Mouse (Mus musculus): ENCODE measurements around the gene Adgrl2. TPM values are rescaled to one million over a fixed set of nuclear protein-coding genes. Genes with fewer than 3 reads are reported as not detected.
A peak's percentile ranks its signal among the peaks of the same experiment; 100 is the strongest.

Adgrl2 gene
- polyA plus RNA-seq, 1 experiment from 2014 or later: 27.7 TPM

DNA sequence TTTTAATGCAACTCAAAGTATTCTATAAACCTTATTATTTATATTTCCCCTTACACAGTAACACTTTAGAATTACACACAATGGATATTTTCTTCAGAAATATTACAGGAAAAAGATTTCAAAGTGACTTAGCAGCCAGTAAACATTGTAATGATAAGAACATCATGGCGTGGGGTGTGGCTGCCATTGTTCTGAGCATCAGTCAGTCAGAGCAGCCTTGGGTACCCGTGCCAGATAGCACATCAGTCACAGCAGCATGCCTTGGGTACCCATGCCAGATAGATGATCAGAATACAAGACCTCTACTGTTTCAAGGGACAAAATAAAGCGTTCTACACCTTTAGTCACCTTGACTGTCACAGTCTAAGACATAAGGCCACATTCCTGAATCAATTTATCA, 82.5 kb downstream of the Adgrl2 start:
- Histone ChIP-seq H3K27ac (ENCODE audit: low read depth, low read length) (no peak overlapping the region), H3K36me3 (ENCODE audit: control insufficient read depth, insufficient read depth, low read length) (no peaks in the 10 kb centered on the region), H3K9ac (ENCODE audit: low read depth, low read length) (no peak overlapping the region), H3K4me3 (ENCODE audit: low read depth, low read length) (no peak overlapping the region), H3K4me1 (replicated peaks; ENCODE audit: control insufficient read depth, insufficient read depth, low read length) (peaks cover 18% of the 10 kb centered on the region), H3K4me2 (no peak overlapping the region), H3K9me3 (ENCODE audit: control insufficient read depth, low read length) (no peaks in the 10 kb centered on the region), H3K27me3 (replicated peaks; ENCODE audit: control insufficient read depth, insufficient read depth, low read length) (no peaks in the 10 kb centered on the region)
- WGBS: 63% methylated on average over 3 of the region's 3 CpGs
- ATAC-seq (replicated peaks; ENCODE audit: low FRiP score) (no peak), DNase-seq (ENCODE audit: low spot score) (peak; percentile 3)

GRCm38 (mm10) chr3:148907024-148907778, 83.2 kb downstream of the Adgrl2 start:
- H3K4me2 ChIP-seq: no peak overlapping the region
- H3K36me3 ChIP-seq (ENCODE audit: control insufficient read depth, insufficient read depth, low read length): no peaks in the 10 kb centered on the region
- no peak overlapping the region for H3K9ac ChIP-seq (ENCODE audit: low read depth, low read length)
- DNase-seq (ENCODE audit: low spot score): peak; percentile 31
- no peaks in the 10 kb centered on the region for H3K27me3 ChIP-seq (replicated peaks; ENCODE audit: control insufficient read depth, insufficient read depth, low read length)
- ATAC-seq (replicated peaks; ENCODE audit: low FRiP score): no peak
- H3K27ac ChIP-seq (ENCODE audit: low read depth, low read length): no peak overlapping the region
- peaks cover 18% of the 10 kb centered on the region for H3K4me1 ChIP-seq (replicated peaks; ENCODE audit: control insufficient read depth, insufficient read depth, low read length)
- H3K4me3 ChIP-seq (ENCODE audit: low read depth, low read length): no peak overlapping the region
- WGBS: 45% methylated on average over 6 of the region's 6 CpGs
- H3K9me3 ChIP-seq (ENCODE audit: control insufficient read depth, low read length): no peaks in the 10 kb centered on the region

DNA sequence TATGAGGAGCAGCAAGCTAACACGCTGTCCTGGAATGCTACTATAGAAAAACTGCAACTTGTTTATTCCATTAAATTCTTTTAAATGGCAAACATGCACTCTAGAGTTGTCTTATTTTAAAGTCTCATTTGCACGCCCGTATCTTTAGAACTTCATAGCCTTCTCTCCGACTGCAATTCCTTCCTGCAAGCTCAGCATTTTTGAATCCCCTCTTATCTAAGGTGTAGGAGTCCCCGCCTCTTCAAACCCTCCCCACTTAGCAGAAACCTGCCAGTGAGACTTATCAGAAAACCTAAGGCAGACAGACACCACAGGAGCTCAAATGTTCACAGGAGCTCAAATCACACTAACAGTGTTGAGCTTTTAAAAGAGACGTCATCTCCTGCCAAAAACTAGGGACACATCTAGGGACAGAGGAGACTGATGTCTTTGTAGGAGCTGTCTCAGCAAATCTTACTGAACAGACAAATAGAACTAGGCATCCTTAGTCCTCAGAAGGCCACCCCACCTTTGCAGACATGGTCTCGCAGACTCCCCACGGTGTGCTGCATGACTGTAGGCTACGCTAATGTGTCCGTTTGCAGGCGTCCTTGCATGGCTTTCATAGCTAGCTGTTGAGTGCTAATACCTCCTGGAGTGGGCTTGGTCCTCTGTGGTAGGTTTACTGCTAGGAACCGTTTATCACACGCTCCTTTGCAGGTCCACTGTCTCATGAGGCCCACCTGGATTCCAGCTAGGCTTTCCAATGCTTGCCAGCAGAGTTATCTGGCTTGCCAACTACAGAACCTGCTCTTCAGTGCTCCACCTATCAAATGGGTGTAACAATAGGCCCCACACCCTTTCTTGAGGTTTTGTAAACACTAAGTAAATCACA, 84.2 kb downstream of the Adgrl2 start:
- peak; percentile 31 for DNase-seq (ENCODE audit: low spot score)
- H3K4me1 ChIP-seq (replicated peaks; ENCODE audit: control insufficient read depth, insufficient read depth, low read length): peaks cover 18% of the 10 kb centered on the region
- 65% methylated on average over 13 of the region's 13 CpGs for WGBS
- H3K4me3 ChIP-seq (ENCODE audit: low read depth, low read length): no peak overlapping the region
- no peaks in the 10 kb centered on the region for H3K9me3 ChIP-seq (ENCODE audit: control insufficient read depth, low read length)
- H3K9ac ChIP-seq (ENCODE audit: low read depth, low read length): no peak overlapping the region
- H3K27me3 ChIP-seq (replicated peaks; ENCODE audit: control insufficient read depth, insufficient read depth, low read length): no peaks in the 10 kb centered on the region
- no peak overlapping the region for H3K4me2 ChIP-seq
- no peak overlapping the region for H3K27ac ChIP-seq (ENCODE audit: low read depth, low read length)
- no peaks in the 10 kb centered on the region for H3K36me3 ChIP-seq (ENCODE audit: control insufficient read depth, insufficient read depth, low read length)
- 0 out of 2 replicates have a peak, but pooled peaks have one; percentile 29 for ATAC-seq (replicated peaks; ENCODE audit: low FRiP score)

DNA sequence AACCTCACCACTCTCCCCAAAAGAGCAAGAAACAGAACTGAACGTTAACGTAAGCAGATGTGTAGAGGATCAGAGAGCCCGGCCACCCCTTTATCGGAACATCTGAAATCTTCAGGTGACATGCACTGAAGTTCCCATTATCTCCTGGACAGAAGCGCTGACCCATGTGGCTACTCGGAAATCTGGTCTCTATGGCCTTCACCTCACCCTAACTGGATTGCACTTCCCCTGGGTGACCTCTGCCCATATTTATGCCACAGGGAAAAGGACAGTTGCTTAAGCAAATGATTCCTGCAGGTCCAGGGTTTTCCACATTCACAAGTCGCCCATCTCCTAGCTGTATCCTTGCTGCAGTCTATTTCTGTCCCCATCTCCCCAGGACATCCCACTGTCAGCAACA, 84.9 kb downstream of the Adgrl2 start:
- Histone ChIP-seq H3K9me3 (ENCODE audit: control insufficient read depth, low read length) (no peaks in the 10 kb centered on the region), H3K27ac (ENCODE audit: low read depth, low read length) (no peak overlapping the region), H3K27me3 (replicated peaks; ENCODE audit: control insufficient read depth, insufficient read depth, low read length) (no peaks in the 10 kb centered on the region), H3K36me3 (ENCODE audit: control insufficient read depth, insufficient read depth, low read length) (no peaks in the 10 kb centered on the region), H3K4me2 (no peak overlapping the region), H3K4me3 (ENCODE audit: low read depth, low read length) (no peak overlapping the region), H3K4me1 (replicated peaks; ENCODE audit: control insufficient read depth, insufficient read depth, low read length) (peaks cover 18% of the 10 kb centered on the region), H3K9ac (ENCODE audit: low read depth, low read length) (no peak overlapping the region)
- peak; percentile 19 for DNase-seq (ENCODE audit: low spot score)
- ATAC-seq (replicated peaks; ENCODE audit: low FRiP score): no peak
- WGBS: 74% methylated on average over 7 of the region's 7 CpGs

- Histone ChIP-seq H3K9ac (ENCODE audit: low read depth, low read length) (no peak overlapping the region), H3K36me3 (ENCODE audit: control insufficient read depth, insufficient read depth, low read length) (no peaks in the 10 kb centered on the region), H3K4me1 (replicated peaks; ENCODE audit: control insufficient read depth, insufficient read depth, low read length) (peaks cover 6% of the 10 kb centered on the region), H3K4me3 (ENCODE audit: low read depth, low read length) (no peak overlapping the region), H3K4me2 (no peak overlapping the region), H3K27ac (ENCODE audit: low read depth, low read length) (no peak overlapping the region), H3K9me3 (ENCODE audit: control insufficient read depth, low read length) (no peaks in the 10 kb centered on the region), H3K27me3 (replicated peaks; ENCODE audit: control insufficient read depth, insufficient read depth, low read length) (no peaks in the 10 kb centered on the region)
- no peak for DNase-seq (ENCODE audit: low spot score)
- WGBS: 50% methylated on average over 6 of the region's 6 CpGs
- ATAC-seq (replicated peaks; ENCODE audit: low FRiP score): no peak
These were observed 90.5 kb downstream of the Adgrl2 start for GRCm38 (mm10) chr3:148899857-148900256.

DNA sequence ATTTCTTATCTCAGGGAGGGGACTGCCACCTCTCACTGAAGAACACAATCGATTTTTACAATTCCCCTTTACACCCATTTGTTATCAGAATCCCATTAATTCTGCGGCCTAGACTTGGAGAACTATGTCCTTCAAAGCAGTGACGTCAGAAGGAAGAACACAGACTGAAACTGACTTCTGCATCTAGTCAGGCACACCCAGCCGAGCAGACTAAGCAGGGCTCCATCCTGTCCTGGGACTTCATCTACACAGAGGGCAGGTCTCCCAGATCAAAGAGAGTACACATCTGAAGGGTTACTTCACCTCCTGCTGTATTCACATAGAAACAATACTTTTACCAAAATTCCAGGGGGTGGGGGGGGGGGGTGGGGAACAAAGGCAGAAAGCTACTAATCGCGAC, 90.9 kb downstream of the Adgrl2 start:
- 49% methylated on average over 6 of the region's 6 CpGs for WGBS
- H3K4me1 ChIP-seq (replicated peaks; ENCODE audit: control insufficient read depth, insufficient read depth, low read length): peaks cover 6% of the 10 kb centered on the region
- no peak overlapping the region for H3K27ac ChIP-seq (ENCODE audit: low read depth, low read length)
- H3K9me3 ChIP-seq (ENCODE audit: control insufficient read depth, low read length): no peaks in the 10 kb centered on the region
- H3K4me2 ChIP-seq: no peak overlapping the region
- no peak overlapping the region for H3K9ac ChIP-seq (ENCODE audit: low read depth, low read length)
- ATAC-seq (replicated peaks; ENCODE audit: low FRiP score): no peak
- no peak overlapping the region for H3K4me3 ChIP-seq (ENCODE audit: low read depth, low read length)
- no peak for DNase-seq (ENCODE audit: low spot score)
- no peaks in the 10 kb centered on the region for H3K36me3 ChIP-seq (ENCODE audit: control insufficient read depth, insufficient read depth, low read length)
- H3K27me3 ChIP-seq (replicated peaks; ENCODE audit: control insufficient read depth, insufficient read depth, low read length): no peaks in the 10 kb centered on the region

GRCm38 (mm10) chr3:148898535-148899250, 91.7 kb downstream of the Adgrl2 start:
- Histone ChIP-seq H3K4me2 (no peak overlapping the region), H3K9me3 (ENCODE audit: control insufficient read depth, low read length) (no peaks in the 10 kb centered on the region), H3K4me1 (replicated peaks; ENCODE audit: control insufficient read depth, insufficient read depth, low read length) (peaks cover 6% of the 10 kb centered on the region), H3K27ac (ENCODE audit: low read depth, low read length) (no peak overlapping the region), H3K9ac (ENCODE audit: low read depth, low read length) (no peak overlapping the region), H3K27me3 (replicated peaks; ENCODE audit: control insufficient read depth, insufficient read depth, low read length) (no peaks in the 10 kb centered on the region), H3K36me3 (ENCODE audit: control insufficient read depth, insufficient read depth, low read length) (no peaks in the 10 kb centered on the region), H3K4me3 (ENCODE audit: low read depth, low read length) (no peak overlapping the region)
- ATAC-seq (replicated peaks; ENCODE audit: low FRiP score) (no peak), DNase-seq (ENCODE audit: low spot score) (no peak)
- WGBS: 72% methylated on average over 8 of the region's 8 CpGs

DNA sequence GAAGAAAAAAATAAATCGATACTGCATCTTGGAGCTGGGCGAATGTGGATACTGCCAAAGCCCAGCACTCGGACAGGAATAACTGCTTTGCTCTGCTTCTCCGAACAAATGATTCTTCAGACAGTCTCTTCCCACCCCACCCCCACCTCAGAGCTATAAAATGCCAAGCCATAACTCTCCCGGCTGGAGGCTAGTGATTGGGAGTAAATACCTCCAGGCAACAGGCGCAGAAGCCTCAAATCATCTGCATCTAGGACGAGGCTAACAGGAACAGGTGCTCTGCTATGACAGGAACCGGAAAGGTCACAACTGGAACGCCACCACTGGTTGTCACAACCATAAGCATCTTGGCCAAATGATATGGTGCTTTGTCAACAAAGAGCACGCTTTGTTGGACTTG, 94.1 kb downstream of the Adgrl2 start:
- no peak overlapping the region for H3K9ac ChIP-seq (ENCODE audit: low read depth, low read length)
- H3K4me3 ChIP-seq (ENCODE audit: low read depth, low read length): no peak overlapping the region
- no peaks in the 10 kb centered on the region for H3K36me3 ChIP-seq (ENCODE audit: control insufficient read depth, insufficient read depth, low read length)
- ATAC-seq (replicated peaks; ENCODE audit: low FRiP score) (no peak), DNase-seq (ENCODE audit: low spot score) (no peak)
- peaks cover 6% of the 10 kb centered on the region for H3K4me1 ChIP-seq (replicated peaks; ENCODE audit: control insufficient read depth, insufficient read depth, low read length)
- no peak overlapping the region for H3K4me2 ChIP-seq
- no peaks in the 10 kb centered on the region for H3K27me3 ChIP-seq (replicated peaks; ENCODE audit: control insufficient read depth, insufficient read depth, low read length)
- H3K27ac ChIP-seq (ENCODE audit: low read depth, low read length): no peak overlapping the region
- WGBS: 80% methylated on average over 10 of the region's 10 CpGs
- H3K9me3 ChIP-seq (ENCODE audit: control insufficient read depth, low read length): no peaks in the 10 kb centered on the region

All from liver, embryonic 11.5 days (tissue).